Mouse (Mus musculus): ENCODE measurements around the gene Ctsw. TPM values are rescaled to one million over a fixed set of nuclear protein-coding genes. Genes with fewer than 3 reads are reported as not detected.

The Ctsw gene
- total RNA-seq, 2 experiments from 2014 or later = 1.1 TPM; not detected in 1

- peak; percentile 51 for ATAC-seq (replicated peaks; ENCODE audit: poor library complexity, severe bottlenecking)
Observed at GRCm38 (mm10) chr19:5488878-5489571, 20.7 kb upstream of the Ctsw start.

GRCm38 (mm10) chr19:5487768-5488550 is 19.7 kb upstream of the Ctsw start, which contains the start of gene Mus81:
Mus81 (minus strand) TSS chr19:5488402.
- ATAC-seq (replicated peaks; ENCODE audit: poor library complexity, severe bottlenecking) = peak; percentile 29

GRCm38 (mm10) chr19:5486771-5487170 is 18.5 kb upstream of the Ctsw start:
- ATAC-seq (replicated peaks; ENCODE audit: poor library complexity, severe bottlenecking) = no peak

- ATAC-seq (replicated peaks; ENCODE audit: poor library complexity, severe bottlenecking) = no peak
Observed at GRCm38 (mm10) chr19:5486286-5486685, 18.0 kb upstream of the Ctsw start.

- ATAC-seq (replicated peaks; ENCODE audit: poor library complexity, severe bottlenecking) = no peak
Observed at GRCm38 (mm10) chr19:5485821-5486220, 17.5 kb upstream of the Ctsw start.

- ATAC-seq (replicated peaks; ENCODE audit: poor library complexity, severe bottlenecking) = no peak
Observed at GRCm38 (mm10) chr19:5485371-5485770, 17.1 kb upstream of the Ctsw start.

GRCm38 (mm10) chr19:5484496-5484895 is 16.2 kb upstream of the Ctsw start:
- ATAC-seq (replicated peaks; ENCODE audit: poor library complexity, severe bottlenecking) = no peak

- ATAC-seq (replicated peaks; ENCODE audit: poor library complexity, severe bottlenecking) = no peak
Observed at GRCm38 (mm10) chr19:5483386-5484359, 15.4 kb upstream of the Ctsw start.

- no peak for ATAC-seq (replicated peaks; ENCODE audit: poor library complexity, severe bottlenecking)
Observed at GRCm38 (mm10) chr19:5481398-5481797, 13.1 kb upstream of the Ctsw start.

GRCm38 (mm10) chr19:5480016-5480415 is 11.7 kb upstream of the Ctsw start:
- ATAC-seq (replicated peaks; ENCODE audit: poor library complexity, severe bottlenecking) = no peak

GRCm38 (mm10) chr19:5477668-5478300 is 9.5 kb upstream of the Ctsw start:
- ATAC-seq (replicated peaks; ENCODE audit: poor library complexity, severe bottlenecking) = no peak

- ATAC-seq (replicated peaks; ENCODE audit: poor library complexity, severe bottlenecking) = no peak
Observed at GRCm38 (mm10) chr19:5477004-5477667, 8.8 kb upstream of the Ctsw start.

GRCm38 (mm10) chr19:5475069-5475714 is 6.9 kb upstream of the Ctsw start:
- ATAC-seq (replicated peaks; ENCODE audit: poor library complexity, severe bottlenecking) = no peak

- peak; percentile 40; the same call in 1 of the 2 replicates for ATAC-seq (replicated peaks; ENCODE audit: poor library complexity, severe bottlenecking)
Observed at GRCm38 (mm10) chr19:5474281-5475068, 6.2 kb upstream of the Ctsw start.

GRCm38 (mm10) chr19:5473720-5474119 is 5.4 kb upstream of the Ctsw start, which contains the start of gene Efemp2:
Efemp2 (plus strand) TSS chr19:5473954.
- peak; percentile 71 for ATAC-seq (replicated peaks; ENCODE audit: poor library complexity, severe bottlenecking)

- no peak for ATAC-seq (replicated peaks; ENCODE audit: poor library complexity, severe bottlenecking)
Observed at GRCm38 (mm10) chr19:5472857-5473256, 4.5 kb upstream of the Ctsw start.

- ATAC-seq (replicated peaks; ENCODE audit: poor library complexity, severe bottlenecking) = no peak
Observed at GRCm38 (mm10) chr19:5471846-5472245, 3.5 kb upstream of the Ctsw start.

- ATAC-seq (replicated peaks; ENCODE audit: poor library complexity, severe bottlenecking) = no peak
Observed at GRCm38 (mm10) chr19:5466916-5467500, 1.3 kb downstream of the Ctsw start.

All from granulocyte monocyte progenitor cell, adult 5-6 weeks (primary cell).